Mouse (Mus musculus) brown adipose tissue, adult 24 weeks (tissue): ENCODE measurements around the gene Rab5c. TPM values are rescaled to one million over a fixed set of nuclear protein-coding genes. Genes with fewer than 3 reads are reported as not detected.

ENCODE experiments used
- H3K27ac ChIP-seq: fragments of 200-500 bp; replicated peaks from 2 replicates; pipeline ENCODE4 v1.5.1; 2012; ENCODE audit warnings: low read depth, mild to moderate bottlenecking, low read length
- H3K4me1 ChIP-seq: fragments of 200-500 bp; 2 replicates; pipeline ENCODE4 v1.6.1; 2012; ENCODE audit warnings: low read length, mixed read lengths; ENCODE audit not compliant: control insufficient read depth, insufficient read depth, insufficient read length
- H3K4me3 ChIP-seq: fragments of 200-500 bp; 2 replicates; pipeline ENCODE4 v1.5.1; 2012; ENCODE audit warnings: low read depth, mild to moderate bottlenecking, low read length, moderate library complexity; ENCODE audit not compliant: insufficient read depth
- polyA plus RNA-seq: library from polyadenylated mRNA; stranded (reverse); fragments of >200 nt; gene quantifications from 2 replicates; pipeline ENCODE4 v1.2.4, GENCODE M21; 2012; ENCODE audit not compliant: missing spikeins, insufficient read depth, insufficient read length

Rab5c gene
- polyA plus RNA-seq: 148 and 163 TPM in 2 replicates

DNA sequence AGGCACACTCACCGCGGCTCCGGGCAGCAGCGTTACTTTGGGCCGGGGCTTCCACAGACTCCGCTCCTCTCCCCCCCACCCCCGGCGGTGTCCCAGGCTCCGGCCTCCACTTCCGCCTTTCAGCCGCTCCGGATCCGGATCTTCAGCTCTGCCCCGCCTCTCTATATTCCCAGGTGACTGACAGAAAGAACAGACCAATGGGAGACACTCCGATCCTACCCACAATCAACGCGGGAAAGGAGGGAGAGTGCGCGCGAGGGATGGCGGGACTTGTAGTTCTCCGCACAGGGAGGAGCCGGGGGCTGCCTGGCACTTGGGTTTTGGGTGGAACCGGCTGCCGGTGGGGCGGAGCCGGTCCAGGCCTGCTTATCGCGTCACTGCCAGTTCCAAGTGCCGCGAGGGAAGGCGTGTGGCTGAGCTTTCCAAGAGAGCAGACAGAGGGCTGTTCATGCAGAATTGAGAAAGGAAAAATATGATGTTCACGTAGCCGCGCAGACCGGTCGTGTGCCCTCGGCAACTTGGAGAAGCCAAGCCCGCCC lies at the start of gene Rab5c:
TSS of gene Rab5c (minus strand) at position 150 of the 539 bp plus-strand sequence.
- peak within 1 kb of the TSS; percentile 82 for H3K4me3 ChIP-seq
- peak within 1 kb of the TSS; percentile 89 for H3K27ac ChIP-seq
- H3K4me1 ChIP-seq: peaks cover 26% of the 10 kb centered on the region

DNA sequence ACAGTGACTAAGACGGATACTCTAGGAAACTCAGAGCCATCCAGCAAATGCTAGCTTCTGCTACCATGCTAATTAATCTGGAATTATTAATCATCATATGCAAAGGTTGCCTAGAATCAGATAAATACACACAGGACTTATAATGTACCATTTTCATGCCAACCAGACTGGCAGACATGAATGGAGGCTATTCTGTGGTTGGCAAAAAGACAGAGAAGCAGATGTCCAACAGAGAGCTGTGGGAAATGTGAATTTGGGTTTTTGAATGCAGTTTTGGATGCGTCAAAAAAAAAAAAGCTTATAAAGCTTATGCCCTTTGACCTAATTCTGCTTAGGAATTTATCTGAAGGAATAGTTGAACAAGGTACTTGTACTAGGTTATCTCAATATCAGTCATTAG lies 47.8 kb upstream of the Rab5c start:
- peaks cover 9% of the 10 kb centered on the region for H3K4me1 ChIP-seq
- H3K27ac ChIP-seq: peak overlapping the region; percentile 66; the same call in 1 of the 2 replicates
- no peak overlapping the region for H3K4me3 ChIP-seq

DNA sequence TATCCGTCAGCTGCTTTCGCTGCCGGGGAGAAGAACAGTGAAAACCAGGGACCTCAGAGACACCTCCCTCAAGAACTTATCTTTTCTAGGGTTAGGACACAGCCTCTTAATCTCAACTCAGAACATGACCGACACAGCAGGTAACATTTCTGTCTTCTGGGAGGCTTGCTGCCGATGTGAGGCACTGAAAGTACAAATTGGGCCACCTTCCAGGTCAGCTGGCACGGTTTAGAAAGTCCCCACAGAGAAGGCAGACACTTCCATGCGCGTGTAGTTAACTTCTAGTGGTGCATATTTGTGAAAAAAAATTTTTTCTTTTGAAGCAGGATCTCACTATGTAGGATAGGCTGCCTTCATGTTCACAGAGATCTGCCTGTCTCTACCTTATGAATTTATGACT lies 46.3 kb upstream of the Rab5c start:
- Histone ChIP-seq H3K4me1 (peaks cover 17% of the 10 kb centered on the region), H3K4me3 (no peak overlapping the region), H3K27ac (no peak overlapping the region)

DNA sequence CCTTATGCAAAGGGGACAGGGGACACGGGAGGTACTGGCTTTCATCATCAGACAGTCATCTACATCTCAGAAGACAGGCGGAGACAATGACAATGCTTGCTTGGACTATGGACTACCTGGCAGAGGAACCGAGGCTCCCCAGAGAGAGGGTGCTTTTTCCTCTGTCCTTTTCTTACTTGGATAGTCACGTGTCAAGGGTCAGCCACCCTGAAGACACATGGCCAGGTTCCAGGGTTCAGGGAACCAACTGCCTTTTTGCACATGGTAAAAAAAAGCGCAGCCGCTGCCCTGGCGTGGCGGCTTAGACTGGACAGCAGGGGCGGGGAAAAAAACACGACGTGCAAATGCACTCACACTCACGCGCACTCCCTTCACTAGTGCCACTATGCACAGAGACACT lies 44.6 kb upstream of the Rab5c start:
- H3K4me3 ChIP-seq: no peak overlapping the region
- peak overlapping the region; percentile 69 for H3K27ac ChIP-seq
- peaks cover 12% of the 10 kb centered on the region for H3K4me1 ChIP-seq

DNA sequence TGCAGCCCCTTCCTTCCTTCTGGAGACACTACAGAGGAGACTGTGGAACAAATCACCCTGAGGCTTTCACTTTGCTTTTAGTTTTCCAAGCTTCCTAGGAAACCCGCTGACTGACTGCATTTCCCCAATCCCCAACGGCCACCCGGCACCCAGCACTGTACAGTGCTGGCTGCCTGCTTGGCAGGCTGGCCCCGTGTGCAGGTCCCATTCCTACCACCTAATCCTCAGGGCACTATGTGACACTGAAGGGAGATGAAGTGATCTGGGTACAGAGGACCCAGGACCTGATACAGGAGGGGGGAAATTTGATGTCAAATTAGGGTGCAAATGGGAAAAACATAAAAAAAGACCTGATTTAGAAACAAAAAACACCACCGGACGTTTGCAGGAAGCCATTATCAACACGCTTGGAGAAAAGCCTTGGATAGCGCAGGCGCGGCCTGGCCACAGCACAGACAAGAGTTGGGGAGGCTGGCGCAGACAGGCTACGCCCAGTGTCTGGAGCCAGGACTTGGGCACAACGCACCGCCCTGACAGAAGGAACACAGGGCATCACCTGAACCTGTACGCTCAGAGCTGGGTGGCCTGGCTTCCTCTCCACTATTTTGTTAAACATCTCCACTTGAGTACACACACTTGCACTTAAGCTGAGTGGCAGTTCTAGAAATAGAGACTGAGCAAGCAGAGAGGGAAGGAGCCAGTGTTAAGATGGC lies 43.9 kb upstream of the Rab5c start:
- peaks cover 12% of the 10 kb centered on the region for H3K4me1 ChIP-seq
- peak overlapping the region; percentile 69 for H3K27ac ChIP-seq
- no peak overlapping the region for H3K4me3 ChIP-seq

DNA sequence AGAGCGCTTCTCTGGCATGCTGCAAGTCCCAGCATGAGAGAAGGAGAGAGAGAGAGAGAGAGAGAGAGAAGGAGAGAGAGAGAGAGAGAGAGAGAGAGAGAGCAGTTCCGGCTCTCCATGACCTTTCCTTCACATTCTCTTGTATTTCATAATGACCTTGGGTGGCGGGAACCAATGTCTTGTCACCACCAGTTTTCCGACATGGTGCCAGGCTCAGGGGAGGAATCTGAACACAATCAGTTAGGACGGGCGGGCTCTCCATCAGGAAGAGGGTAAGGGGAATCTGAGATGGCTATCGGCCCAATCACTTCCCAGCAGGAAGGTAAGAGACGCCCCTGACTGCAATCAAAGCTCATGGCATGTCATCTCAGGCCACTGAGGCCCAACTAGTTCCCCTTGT lies 42.2 kb upstream of the Rab5c start:
- peaks cover 8% of the 10 kb centered on the region; the same call in 1 of the 2 replicates for H3K4me1 ChIP-seq
- peak overlapping the region; percentile 54 for H3K27ac ChIP-seq
- H3K4me3 ChIP-seq: no peak overlapping the region

DNA sequence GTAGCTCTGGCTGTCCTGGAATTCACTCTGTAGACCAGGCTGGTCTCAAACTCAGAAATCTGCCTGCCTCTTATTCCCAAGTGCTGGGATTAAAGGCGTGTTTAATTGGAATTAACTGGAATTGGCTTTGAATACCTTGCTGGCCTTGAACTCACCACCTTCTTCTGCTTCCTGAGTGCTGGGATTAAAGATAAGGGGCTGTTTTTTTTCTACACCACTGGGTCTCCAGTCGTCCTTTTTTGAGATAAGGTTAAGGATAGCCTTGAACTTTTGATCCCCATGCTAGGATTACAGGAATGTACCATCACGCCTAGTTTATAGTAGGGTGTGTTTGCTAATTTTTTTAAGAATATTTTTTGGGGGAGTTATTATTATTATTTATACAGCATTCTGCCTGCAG lies 40.1 kb upstream of the Rab5c start:
- H3K4me3 ChIP-seq: no peak overlapping the region
- H3K27ac ChIP-seq: no peak overlapping the region
- peaks cover 8% of the 10 kb centered on the region; the same call in 1 of the 2 replicates for H3K4me1 ChIP-seq

DNA sequence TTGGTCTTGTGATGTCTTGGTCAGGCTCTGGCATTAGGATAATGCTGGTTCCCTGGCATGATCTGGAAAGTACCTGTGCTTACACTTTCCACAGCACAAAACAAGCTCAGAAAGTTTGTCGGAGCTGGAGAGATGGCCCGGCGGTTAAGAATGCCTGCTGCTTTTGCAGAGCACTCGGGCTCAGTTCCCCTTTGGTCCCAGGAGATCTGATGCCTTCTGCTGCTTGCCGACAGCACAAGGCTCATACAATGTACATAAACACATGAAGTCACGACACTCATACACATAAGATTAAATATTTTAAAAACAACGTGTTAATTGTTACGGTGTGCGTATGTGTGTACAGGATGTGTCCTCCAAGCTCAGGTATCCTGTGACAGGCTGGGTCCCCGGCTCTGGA lies 37.9 kb upstream of the Rab5c start:
- Histone ChIP-seq H3K4me1 (peaks cover 8% of the 10 kb centered on the region; the same call in 1 of the 2 replicates), H3K4me3 (no peak overlapping the region), H3K27ac (no peak overlapping the region)

DNA sequence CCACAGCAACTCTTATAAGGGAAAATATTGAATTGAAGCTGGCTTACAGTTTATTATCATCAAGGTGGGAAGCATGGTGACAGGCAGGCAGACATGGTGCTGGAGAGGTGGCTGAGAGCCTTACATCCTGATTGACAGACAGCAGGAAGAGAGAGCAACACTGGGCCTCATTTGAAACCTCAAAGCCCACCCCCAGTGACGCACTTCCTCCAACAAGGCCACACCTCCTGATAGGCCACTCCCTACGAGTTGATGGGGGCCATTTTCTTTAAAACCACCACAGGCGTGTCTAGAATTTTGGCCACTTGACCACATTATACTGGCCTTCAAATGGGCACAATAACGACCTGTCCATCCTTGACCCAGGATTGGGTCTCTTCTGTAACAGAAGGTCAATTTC lies 36.2 kb upstream of the Rab5c start:
- Histone ChIP-seq H3K27ac (no peak overlapping the region), H3K4me1 (peaks cover 5% of the 10 kb centered on the region), H3K4me3 (no peak overlapping the region)

DNA sequence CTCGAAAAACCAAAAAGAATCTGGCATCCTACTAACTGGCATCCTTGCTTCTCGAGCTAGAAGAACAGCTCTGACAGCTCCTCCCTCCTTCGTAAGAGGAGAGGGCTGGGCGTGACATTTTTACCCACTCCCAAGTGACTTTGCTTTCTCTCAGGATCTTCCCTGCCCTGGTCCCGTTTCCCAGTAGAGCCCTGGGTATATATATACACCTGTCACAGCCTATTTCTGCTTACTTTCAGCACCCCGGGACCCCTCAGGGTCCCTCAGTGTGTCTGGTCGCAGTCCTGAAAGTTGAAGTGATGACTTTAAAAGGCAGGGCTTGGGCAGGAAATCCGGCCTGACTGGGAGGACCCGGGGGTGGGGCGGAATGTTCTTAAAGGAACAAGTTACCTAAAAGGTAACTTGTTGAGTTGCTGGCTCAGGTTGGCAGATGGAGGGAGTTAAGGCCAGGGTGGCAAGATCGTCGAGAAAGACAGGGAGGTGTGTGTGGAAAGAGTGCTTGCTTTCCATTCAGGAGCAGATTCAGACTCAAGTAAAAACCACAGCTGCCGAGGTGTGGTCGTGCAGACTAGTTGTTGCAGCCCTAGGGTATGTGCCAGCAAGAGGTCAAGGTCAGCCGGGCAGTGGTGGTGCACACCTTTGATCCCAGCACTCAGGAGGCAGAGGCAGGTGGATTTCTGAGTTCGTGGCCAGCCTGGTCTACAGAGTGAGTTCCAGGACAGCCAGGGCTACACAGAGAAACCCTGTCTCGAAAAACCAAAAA lies 32.8 kb upstream of the Rab5c start, which contains the start of gene Ghdc:
TSS of gene Ghdc (minus strand) at position 312 of the 763 bp plus-strand sequence.
- Histone ChIP-seq H3K4me3 (peak within 1 kb of the TSS; percentile 98), H3K4me1 (peaks cover 5% of the 10 kb centered on the region), H3K27ac (peak within 1 kb of the TSS; percentile 97)

DNA sequence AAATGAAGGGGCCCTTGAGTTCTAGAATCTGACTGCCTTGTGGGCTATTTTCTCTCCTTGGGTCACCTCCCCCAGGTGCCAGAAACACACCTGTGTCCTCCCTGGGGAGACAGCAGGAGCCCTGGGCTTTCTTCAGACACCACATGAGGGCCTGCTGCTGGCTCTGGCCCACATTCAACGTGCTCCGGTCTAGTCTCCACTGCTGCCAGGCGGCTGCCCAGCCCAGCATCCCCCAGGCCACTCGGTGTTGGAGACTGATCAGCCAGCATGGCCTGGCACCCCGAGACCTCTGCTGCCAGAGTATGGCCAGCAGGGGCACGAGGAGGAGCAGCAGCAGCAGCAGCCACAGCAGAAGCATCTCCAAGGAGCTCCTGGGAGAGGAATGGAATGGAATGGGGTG lies 32.0 kb upstream of the Rab5c start:
- Histone ChIP-seq H3K4me1 (peaks cover 5% of the 10 kb centered on the region), H3K27ac (no peak overlapping the region)

DNA sequence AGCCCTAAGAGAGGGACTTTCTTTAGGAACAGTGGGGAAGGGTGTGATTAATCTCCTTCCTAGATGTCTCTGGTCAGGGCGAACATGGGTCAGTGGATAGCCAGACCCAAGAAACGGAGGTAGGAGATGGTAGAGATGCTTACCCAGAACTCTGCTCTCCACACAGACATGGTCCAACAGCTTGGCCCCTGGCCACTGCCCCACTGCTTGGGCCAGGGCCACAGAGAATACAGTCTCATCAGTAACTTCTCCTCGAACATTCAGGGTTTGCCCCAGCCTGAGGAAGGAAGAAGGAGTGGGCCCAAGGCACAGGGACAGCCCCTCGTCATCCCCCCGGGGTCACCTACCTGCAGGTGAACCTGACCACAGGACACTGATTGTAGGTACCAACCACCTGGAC lies 29.9 kb upstream of the Rab5c start:
- H3K4me1 ChIP-seq: peaks cover 5% of the 10 kb centered on the region
- no peak overlapping the region for H3K4me3 ChIP-seq
- H3K27ac ChIP-seq: no peak overlapping the region

More for the DNA sequence above, 32.0 kb upstream of the Rab5c start:
- peak overlapping the region; percentile 98 for H3K4me3 ChIP-seq

DNA sequence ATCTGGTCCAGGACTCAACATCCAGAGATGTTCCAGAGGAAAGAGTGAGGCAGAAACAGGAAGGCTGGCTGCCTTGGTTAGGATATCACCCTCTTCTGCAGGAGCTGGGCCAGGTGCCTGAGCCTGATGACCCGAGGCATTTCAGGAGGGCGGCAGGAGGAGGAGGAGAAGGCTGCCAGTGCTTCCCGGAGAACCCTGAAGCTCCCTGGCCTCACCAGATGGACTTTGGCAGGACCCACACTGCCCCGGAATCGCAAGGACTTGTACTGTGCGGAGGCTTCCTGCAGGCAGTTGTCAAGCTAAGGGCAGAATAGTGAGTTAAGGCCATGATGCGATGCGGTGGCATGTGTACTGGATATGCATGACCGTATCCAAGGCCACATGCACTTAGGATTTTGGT lies 28.7 kb upstream of the Rab5c start:
- no peak overlapping the region for H3K27ac ChIP-seq
- H3K4me1 ChIP-seq: peaks cover 5% of the 10 kb centered on the region
- H3K4me3 ChIP-seq: no peak overlapping the region

DNA sequence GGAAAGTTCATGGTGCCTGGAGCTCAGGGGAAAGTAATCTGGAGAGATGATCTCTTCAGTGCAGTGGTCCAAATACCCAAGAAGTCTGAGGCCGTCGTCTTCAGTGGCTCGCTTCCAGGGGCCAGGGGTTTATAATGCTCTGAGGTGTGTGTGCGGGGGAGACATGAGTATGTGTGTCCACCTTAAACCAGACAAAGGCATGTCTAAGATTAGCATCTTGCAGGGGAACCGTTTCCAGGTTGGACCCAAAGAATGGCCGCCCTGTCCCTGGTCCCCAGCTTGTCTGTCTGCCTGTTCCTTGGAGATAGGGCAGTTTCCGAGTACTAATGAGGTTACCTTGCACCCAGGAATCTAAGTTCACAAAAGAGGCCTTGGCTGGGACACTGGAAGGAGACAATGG lies 24.8 kb upstream of the Rab5c start, which contains the start of gene Hcrt:
TSS of gene Hcrt (minus strand) at position 101 of the 400 bp plus-strand sequence.
- Histone ChIP-seq H3K27ac (no peak within 1 kb of the TSS), H3K4me1 (no peaks in the 10 kb centered on the region), H3K4me3 (peak within 1 kb of the TSS; percentile 80)

DNA sequence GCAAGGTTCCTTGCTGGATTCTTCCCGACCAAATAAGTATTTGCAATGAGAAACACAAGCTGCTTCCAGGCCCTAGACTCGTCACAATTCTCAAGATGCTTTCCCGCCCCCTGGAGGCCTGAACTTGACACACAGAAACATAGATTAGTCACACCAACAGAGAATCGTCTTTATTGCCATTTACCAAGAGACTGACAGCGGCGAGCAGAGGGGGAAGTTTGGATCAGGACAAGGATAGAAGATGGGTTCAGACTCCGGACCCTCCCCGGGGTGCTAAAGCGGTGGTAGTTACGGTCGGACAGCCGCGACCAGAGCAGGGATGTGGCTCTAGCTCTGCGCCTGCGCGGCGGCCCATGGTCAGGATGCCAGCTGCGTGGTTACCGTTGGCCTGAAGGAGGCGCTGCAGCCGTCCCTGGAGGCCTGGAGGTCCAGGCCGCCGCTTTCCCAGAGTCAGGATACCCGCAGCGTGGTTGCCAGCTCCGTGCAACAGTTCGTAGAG lies 23.6 kb upstream of the Rab5c start:
- Histone ChIP-seq H3K4me1 (no peaks in the 10 kb centered on the region), H3K4me3 (peak overlapping the region; percentile 80), H3K27ac (no peak overlapping the region)
